Mouse (Mus musculus) liver, embryonic 13.5 days (tissue): ENCODE data around the gene Ppp6r1. TPM values are rescaled to one million over a fixed set of nuclear protein-coding genes. Genes with fewer than 3 reads are reported as not detected.

Experiments used
- ATAC-seq: fragments of 200-750 bp; cut with Nextera tagmentation; 2 replicates; pipeline ENCODE4 v1.8.0; 2017; ENCODE audit warnings: low read depth, mild to moderate bottlenecking, moderate number of reproducible peaks, moderate library complexity
- DNase-seq: peaks from one replicate; pipeline ENCODE4 v3.0.0; 2022
- H3K27ac ChIP-seq: fragments of 300-500 bp; sonication (generic); 2 replicates; pipeline ENCODE4 v1.5.1; 2015; ENCODE audit warnings: moderate library complexity, mild to moderate bottlenecking, inconsistent platforms
- H3K27me3 ChIP-seq: fragments of 300-500 bp; sonication (generic); 2 replicates; pipeline ENCODE4 v1.6.1; 2015; ENCODE audit warnings: mild to moderate bottlenecking, inconsistent platforms
- H3K36me3 ChIP-seq: fragments of 300-500 bp; sonication (generic); 2 replicates; pipeline ENCODE4 v1.6.1; 2015; ENCODE audit warnings: mild to moderate bottlenecking, inconsistent platforms
- H3K4me1 ChIP-seq: fragments of 300-500 bp; sonication (generic); replicated peaks from 2 replicates; pipeline ENCODE4 v1.6.1; 2015; ENCODE audit warnings: inconsistent platforms
- H3K4me2 ChIP-seq: fragments of 300-500 bp; sonication (generic); 2 replicates; pipeline ENCODE4 v1.6.1; 2015; ENCODE audit warnings: inconsistent platforms, mild to moderate bottlenecking, moderate library complexity
- H3K4me3 ChIP-seq: fragments of 300-500 bp; sonication (generic); replicated peaks from 2 replicates; pipeline ENCODE4 v1.5.1; 2015; ENCODE audit warnings: mild to moderate bottlenecking, inconsistent platforms
- H3K9ac ChIP-seq: fragments of 300-500 bp; sonication (generic); 2 replicates; pipeline ENCODE4 v1.6.1; 2015; ENCODE audit warnings: mild to moderate bottlenecking, inconsistent platforms
- H3K9me3 ChIP-seq: fragments of 300-500 bp; sonication (generic); replicated peaks from 2 replicates; pipeline ENCODE4 v1.6.1; 2016; ENCODE audit warnings: inconsistent platforms
- WGBS: fragments of 180-500 bp; shearing (Covaris S2); methylation state at CpG from one replicate; pipeline ENCODE4 v1.1.7; 2015; ENCODE audit not compliant: insufficient replicate concordance; 5-methylcytosine and 5-hydroxymethylcytosine counted together
- polyA plus RNA-seq: library from polyadenylated mRNA; unstranded; fragments of >200 nt; fragmentation: Nextera tagmentation; extraction: Ambion mirVana; gene quantifications from 2 replicates; pipeline ENCODE4 v1.2.1, GENCODE M21; 2015

Ppp6r1 gene
- polyA plus RNA-seq, 1 experiment from 2014 or later, result 7.1 TPM

DNA sequence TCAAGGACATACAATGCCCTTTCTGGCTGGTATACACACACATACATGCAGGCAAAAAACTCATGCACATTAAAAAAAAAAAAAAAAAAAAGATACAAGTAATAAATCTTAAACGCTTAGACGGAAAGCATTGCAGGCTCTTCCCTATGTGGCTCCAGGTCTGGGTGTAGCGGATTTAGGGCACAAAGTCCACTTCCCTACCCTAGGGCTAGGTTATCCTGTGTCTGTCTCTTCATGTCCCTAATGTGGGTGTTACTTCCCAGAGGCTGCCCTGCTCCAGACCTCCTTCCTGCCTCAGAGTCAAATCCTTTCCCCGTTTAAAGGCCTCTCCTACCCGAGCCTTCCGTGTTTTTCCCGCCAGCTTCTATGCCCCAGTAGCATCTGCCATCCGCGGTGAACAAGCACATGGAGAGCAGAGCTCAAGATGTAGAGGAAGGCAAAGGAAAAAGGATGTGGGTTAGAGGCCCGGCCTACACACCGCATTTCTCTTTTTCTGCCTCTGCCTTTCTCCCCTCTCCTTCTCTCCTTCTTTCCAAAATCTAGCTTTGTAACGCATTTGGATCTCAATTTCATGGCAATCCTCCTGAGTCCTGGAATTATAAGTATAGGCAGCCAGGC lies 15.4 kb upstream of the Ppp6r1 start:
- no peak for ATAC-seq
- H3K9me3 ChIP-seq, result no peaks in the 10 kb centered on the region
- DNase-seq, result no peak
- no peak overlapping the region for H3K4me3 ChIP-seq
- H3K4me1 ChIP-seq, result peaks cover 52% of the 10 kb centered on the region
- peaks cover 66% of the 10 kb centered on the region for H3K36me3 ChIP-seq
- H3K27ac ChIP-seq, result peak overlapping the region; percentile 29; the same call in 1 of the 2 replicates
- 74% methylated on average over 12 of the region's 12 CpGs for WGBS
- no peak overlapping the region for H3K4me2 ChIP-seq
- H3K9ac ChIP-seq, result no peak overlapping the region
- no peaks in the 10 kb centered on the region for H3K27me3 ChIP-seq

DNA sequence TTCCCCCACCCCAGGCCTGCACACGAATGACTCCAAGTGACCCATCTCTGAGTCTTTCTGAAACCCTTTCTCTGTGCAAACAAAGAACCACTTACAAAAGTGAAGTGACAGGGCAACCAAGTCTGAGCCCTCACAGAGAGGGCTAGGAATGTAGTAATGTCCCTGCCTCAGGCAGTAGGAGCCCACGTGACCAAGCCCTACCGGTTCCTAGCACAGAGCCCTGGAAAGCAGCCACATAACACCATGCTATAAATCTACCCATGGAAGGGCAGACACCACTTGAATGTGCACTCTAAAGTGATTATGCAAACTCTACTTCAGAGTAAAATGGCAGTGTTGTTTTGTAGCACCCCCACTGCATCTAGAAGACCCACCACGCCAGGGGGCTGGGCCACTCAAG lies 13.1 kb upstream of the Ppp6r1 start:
- Histone ChIP-seq H3K36me3 (peaks cover 70% of the 10 kb centered on the region), H3K9me3 (no peaks in the 10 kb centered on the region), H3K4me3 (no peak overlapping the region), H3K27me3 (no peaks in the 10 kb centered on the region), H3K4me2 (no peak overlapping the region), H3K27ac (peak overlapping the region; percentile 86), H3K9ac (peak overlapping the region; percentile 53), H3K4me1 (peaks cover 56% of the 10 kb centered on the region)
- 72% methylated on average over 4 of the region's 4 CpGs for WGBS
- no peak for ATAC-seq
- no peak for DNase-seq

GRCm38 (mm10) chr7:4670655-4671255 lies 11.9 kb upstream of the Ppp6r1 start:
- Histone ChIP-seq H3K4me1 (peaks cover 50% of the 10 kb centered on the region), H3K9me3 (no peaks in the 10 kb centered on the region), H3K9ac (peak overlapping the region; percentile 53)

GRCm38 (mm10) chr7:4669156-4669555 lies 10.3 kb upstream of the Ppp6r1 start:
- Histone ChIP-seq H3K9me3 (no peaks in the 10 kb centered on the region), H3K27ac (no peak overlapping the region), H3K9ac (no peak overlapping the region), H3K36me3 (peaks cover 66% of the 10 kb centered on the region), H3K4me3 (no peak overlapping the region), H3K4me1 (peaks cover 37% of the 10 kb centered on the region), H3K27me3 (no peaks in the 10 kb centered on the region), H3K4me2 (no peak overlapping the region)
- no peak for DNase-seq
- no peak for ATAC-seq
- WGBS, result 92% methylated on average over 9 of the region's 9 CpGs

More at GRCm38 (mm10) chr7:4670655-4671255, 11.9 kb upstream of the Ppp6r1 start:
- WGBS, result 28% methylated on average over 8 of the region's 8 CpGs
- Histone ChIP-seq H3K27me3 (no peaks in the 10 kb centered on the region), H3K4me2 (peak overlapping the region; percentile 47), H3K4me3 (no peak overlapping the region), H3K36me3 (peaks cover 68% of the 10 kb centered on the region), H3K27ac (peak overlapping the region; percentile 86)
- peak; percentile 79 for DNase-seq
- peak; percentile 99 for ATAC-seq

- peaks cover 34% of the 10 kb centered on the region for H3K4me1 ChIP-seq
- no peaks in the 10 kb centered on the region for H3K9me3 ChIP-seq
- H3K4me3 ChIP-seq, result no peak overlapping the region
- peak overlapping the region; percentile 23; the same call in 1 of the 2 replicates for H3K27ac ChIP-seq
- H3K27me3 ChIP-seq, result no peaks in the 10 kb centered on the region
- 90% methylated on average over 8 of the region's 8 CpGs for WGBS
- ATAC-seq, result no peak
- peaks cover 64% of the 10 kb centered on the region for H3K36me3 ChIP-seq
- no peak overlapping the region for H3K9ac ChIP-seq
- no peak for DNase-seq
- H3K4me2 ChIP-seq, result no peak overlapping the region
Measured at GRCm38 (mm10) chr7:4668506-4668905, 9.7 kb upstream of the Ppp6r1 start.

DNA sequence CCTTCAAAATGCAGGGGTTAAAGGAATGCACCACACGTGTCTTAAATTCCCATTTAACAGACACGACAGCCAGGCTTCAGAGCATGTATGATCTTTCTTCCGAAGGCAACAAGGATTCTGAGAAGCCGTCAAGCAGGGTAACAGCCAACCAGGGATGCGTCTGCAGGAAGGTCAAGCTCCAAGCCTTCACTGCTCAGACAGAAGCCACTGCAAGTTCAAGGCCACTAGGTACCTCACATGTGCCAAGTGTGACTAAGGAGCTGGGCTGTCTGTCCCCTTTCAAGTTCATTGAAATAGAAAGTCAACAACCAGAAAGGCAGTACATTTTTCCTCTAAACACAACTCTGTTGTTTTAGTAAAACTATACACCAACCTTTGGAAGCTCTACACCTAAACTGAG lies 8.1 kb upstream of the Ppp6r1 start:
- 87% methylated on average over 5 of the region's 5 CpGs for WGBS
- no peaks in the 10 kb centered on the region for H3K9me3 ChIP-seq
- H3K9ac ChIP-seq, result no peak overlapping the region
- H3K27me3 ChIP-seq, result no peaks in the 10 kb centered on the region
- H3K27ac ChIP-seq, result 0 out of 2 replicates have a peak overlapping the region, but pooled peaks have one; percentile 1
- peaks cover 33% of the 10 kb centered on the region for H3K4me1 ChIP-seq
- H3K36me3 ChIP-seq, result peaks cover 69% of the 10 kb centered on the region
- no peak overlapping the region for H3K4me3 ChIP-seq
- H3K4me2 ChIP-seq, result no peak overlapping the region
- DNase-seq (no peak), ATAC-seq (no peak)

GRCm38 (mm10) chr7:4663742-4664141 lies 4.9 kb upstream of the Ppp6r1 start:
- Histone ChIP-seq H3K4me1 (peaks cover 22% of the 10 kb centered on the region), H3K27ac (no peak overlapping the region), H3K4me3 (no peak overlapping the region), H3K27me3 (no peaks in the 10 kb centered on the region), H3K4me2 (no peak overlapping the region), H3K36me3 (peaks cover 62% of the 10 kb centered on the region), H3K9ac (peak overlapping the region; percentile 26; the same call in 1 of the 2 replicates), H3K9me3 (no peaks in the 10 kb centered on the region)
- DNase-seq (no peak), ATAC-seq (no peak)
- 84% methylated on average over 2 of the region's 2 CpGs for WGBS

GRCm38 (mm10) chr7:4663179-4663578 lies 4.4 kb upstream of the Ppp6r1 start:
- peak overlapping the region; percentile 26; the same call in 1 of the 2 replicates for H3K9ac ChIP-seq
- DNase-seq (no peak), ATAC-seq (no peak)
- H3K4me3 ChIP-seq, result no peak overlapping the region
- no peak overlapping the region for H3K4me2 ChIP-seq
- H3K4me1 ChIP-seq, result peaks cover 22% of the 10 kb centered on the region
- 0 out of 2 replicates have a peak overlapping the region, but pooled peaks have one; percentile 10 for H3K27ac ChIP-seq
- no peaks in the 10 kb centered on the region for H3K27me3 ChIP-seq
- WGBS, result 71% methylated on average over 8 of the region's 8 CpGs
- H3K9me3 ChIP-seq, result no peaks in the 10 kb centered on the region
- peaks cover 57% of the 10 kb centered on the region for H3K36me3 ChIP-seq

- 69% methylated on average over 3 of the region's 3 CpGs for WGBS
- Histone ChIP-seq H3K4me2 (peak overlapping the region; percentile 96), H3K9me3 (no peaks in the 10 kb centered on the region), H3K27ac (peak overlapping the region; percentile 89), H3K27me3 (no peaks in the 10 kb centered on the region), H3K4me1 (peaks cover 52% of the 10 kb centered on the region), H3K4me3 (peak overlapping the region; percentile 94), H3K36me3 (peaks cover 44% of the 10 kb centered on the region), H3K9ac (peak overlapping the region; percentile 78)
- DNase-seq, result no peak
- ATAC-seq, result no peak
Measured at GRCm38 (mm10) chr7:4659911-4660443, 1.2 kb upstream of the Ppp6r1 start.

DNA sequence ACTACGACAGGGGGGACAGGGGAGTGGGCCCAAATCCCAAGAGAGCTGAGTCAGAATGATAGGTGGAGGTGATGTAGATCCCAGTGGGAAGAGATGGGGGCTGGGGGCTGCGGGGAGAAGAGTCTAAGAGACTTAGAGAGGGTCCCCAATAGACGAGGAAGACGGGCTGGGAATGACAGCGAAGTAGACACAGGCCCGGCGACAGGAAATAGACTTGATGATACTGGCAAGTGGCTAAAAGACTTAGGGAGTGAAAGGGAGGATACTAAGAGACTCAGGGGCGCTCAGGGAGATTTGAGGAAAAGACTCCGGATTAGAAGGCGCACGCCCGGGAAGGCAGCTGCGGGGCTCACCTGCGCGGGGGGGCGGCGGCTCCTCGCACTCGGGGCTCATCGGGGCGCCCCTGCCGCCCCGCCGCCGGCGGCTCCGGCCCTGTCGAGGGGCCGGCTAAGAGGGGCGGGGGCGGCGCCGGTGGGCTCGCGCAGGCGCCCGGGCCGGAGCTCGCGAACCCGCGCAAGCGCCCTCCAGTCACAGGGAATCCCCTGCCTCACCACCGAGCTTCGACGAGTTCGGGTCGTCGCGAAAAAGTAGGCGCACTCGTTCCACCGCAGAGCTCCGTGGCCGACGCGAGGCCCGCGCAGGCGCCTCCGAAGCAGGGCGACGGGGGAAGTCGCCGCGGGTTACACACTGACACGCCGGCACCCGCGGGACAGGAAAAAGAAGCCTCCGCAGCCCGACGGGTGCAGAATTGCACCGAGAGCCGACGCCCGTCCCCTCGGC lies 501 bp downstream of the Ppp6r1 start:
- peak overlapping the region; percentile 96 for H3K4me2 ChIP-seq
- WGBS, result under 1% methylated on average over 75 of the region's 78 CpGs
- H3K27ac ChIP-seq, result peak overlapping the region; percentile 92
- peak; percentile 54 for ATAC-seq
- peak overlapping the region; percentile 97 for H3K9ac ChIP-seq
- no peak for DNase-seq
- no peaks in the 10 kb centered on the region for H3K9me3 ChIP-seq
- peak overlapping the region; percentile 94 for H3K4me3 ChIP-seq
- H3K27me3 ChIP-seq, result no peaks in the 10 kb centered on the region
- peaks cover 42% of the 10 kb centered on the region for H3K36me3 ChIP-seq
- peaks cover 65% of the 10 kb centered on the region for H3K4me1 ChIP-seq

- H3K4me3 ChIP-seq, result peak overlapping the region; percentile 94
Measured at GRCm38 (mm10) chr7:4657521-4658127, 1.2 kb downstream of the Ppp6r1 start.

More at GRCm38 (mm10) chr7:4657521-4658127, 1.2 kb downstream of the Ppp6r1 start:
- peak overlapping the region; percentile 97 for H3K9ac ChIP-seq
- ATAC-seq (no peak), DNase-seq (no peak)
- no peaks in the 10 kb centered on the region for H3K27me3 ChIP-seq
- peak overlapping the region; percentile 96 for H3K4me2 ChIP-seq
- no peaks in the 10 kb centered on the region for H3K9me3 ChIP-seq
- peaks cover 70% of the 10 kb centered on the region for H3K4me1 ChIP-seq
- H3K36me3 ChIP-seq, result peaks cover 46% of the 10 kb centered on the region
- 38% methylated on average over 9 of the region's 9 CpGs for WGBS
- H3K27ac ChIP-seq, result peak overlapping the region; percentile 92
